Mouse (Mus musculus): ENCODE measurements around the gene Pde4dip. TPM values are rescaled to one million over a fixed set of nuclear protein-coding genes. Genes with fewer than 3 reads are reported as not detected.

The Pde4dip gene
- polyA plus RNA-seq, 1 experiment from 2014 or later = 22.1 TPM

- no peak overlapping the region for H3K9ac ChIP-seq (ENCODE audit: low read depth, low read length)
- no peaks in the 10 kb centered on the region for H3K4me1 ChIP-seq (ENCODE audit: control insufficient read depth, insufficient read depth, low read length)
- 59% methylated on average over 5 of the region's 5 CpGs for WGBS
- no peak for ATAC-seq (ENCODE audit: low FRiP score, low TSS enrichment)
- H3K36me3 ChIP-seq (ENCODE audit: control insufficient read depth, insufficient read depth, low read length) = no peaks in the 10 kb centered on the region
- no peak overlapping the region for H3K4me2 ChIP-seq (replicated peaks; ENCODE audit: low read depth, low read length)
- no peaks in the 10 kb centered on the region for H3K27me3 ChIP-seq (ENCODE audit: control insufficient read depth, insufficient read depth, low read length)
- no peak overlapping the region for H3K27ac ChIP-seq (ENCODE audit: low read depth, low read length)
- no peaks in the 10 kb centered on the region for H3K9me3 ChIP-seq (ENCODE audit: control insufficient read depth, low read length)
- no peak overlapping the region for H3K4me3 ChIP-seq (ENCODE audit: low read length)
These were observed 177.6 kb downstream of the Pde4dip start for GRCm38 (mm10) chr3:97710881-97711280.

- 92% methylated on average over 11 of the region's 11 CpGs for WGBS
- H3K4me3 ChIP-seq (ENCODE audit: low read length) = no peak overlapping the region
- no peak overlapping the region for H3K4me2 ChIP-seq (replicated peaks; ENCODE audit: low read depth, low read length)
- H3K9me3 ChIP-seq (ENCODE audit: control insufficient read depth, low read length) = no peaks in the 10 kb centered on the region
- ATAC-seq (ENCODE audit: low FRiP score, low TSS enrichment) = no peak
- H3K4me1 ChIP-seq (ENCODE audit: control insufficient read depth, insufficient read depth, low read length) = no peaks in the 10 kb centered on the region
- H3K27me3 ChIP-seq (ENCODE audit: control insufficient read depth, insufficient read depth, low read length) = no peaks in the 10 kb centered on the region
- H3K27ac ChIP-seq (ENCODE audit: low read depth, low read length) = no peak overlapping the region
- no peaks in the 10 kb centered on the region for H3K36me3 ChIP-seq (ENCODE audit: control insufficient read depth, insufficient read depth, low read length)
- H3K9ac ChIP-seq (ENCODE audit: low read depth, low read length) = no peak overlapping the region
These were observed 178.4 kb downstream of the Pde4dip start for GRCm38 (mm10) chr3:97710134-97710533.

GRCm38 (mm10) chr3:97706561-97706960 is 181.9 kb downstream of the Pde4dip start:
- ATAC-seq (ENCODE audit: low FRiP score, low TSS enrichment) = no peak
- no peak overlapping the region for H3K4me3 ChIP-seq (ENCODE audit: low read length)
- WGBS = 84% methylated on average over 4 of the region's 4 CpGs

GRCm38 (mm10) chr3:97705508-97705907 is 183.0 kb downstream of the Pde4dip start:
- no peak overlapping the region for H3K27ac ChIP-seq (ENCODE audit: low read depth, low read length)
- WGBS = 84% methylated on average over 3 of the region's 3 CpGs
- no peaks in the 10 kb centered on the region for H3K27me3 ChIP-seq (ENCODE audit: control insufficient read depth, insufficient read depth, low read length)
- H3K9me3 ChIP-seq (ENCODE audit: control insufficient read depth, low read length) = no peaks in the 10 kb centered on the region
- H3K36me3 ChIP-seq (ENCODE audit: control insufficient read depth, insufficient read depth, low read length) = no peaks in the 10 kb centered on the region
- H3K4me3 ChIP-seq (ENCODE audit: low read length) = no peak overlapping the region
- no peak overlapping the region for H3K9ac ChIP-seq (ENCODE audit: low read depth, low read length)
- H3K4me2 ChIP-seq (replicated peaks; ENCODE audit: low read depth, low read length) = no peak overlapping the region
- ATAC-seq (ENCODE audit: low FRiP score, low TSS enrichment) = no peak
- no peaks in the 10 kb centered on the region for H3K4me1 ChIP-seq (ENCODE audit: control insufficient read depth, insufficient read depth, low read length)

More at GRCm38 (mm10) chr3:97706561-97706960, 181.9 kb downstream of the Pde4dip start:
- Histone ChIP-seq H3K9me3 (ENCODE audit: control insufficient read depth, low read length) (no peaks in the 10 kb centered on the region), H3K27me3 (ENCODE audit: control insufficient read depth, insufficient read depth, low read length) (no peaks in the 10 kb centered on the region), H3K36me3 (ENCODE audit: control insufficient read depth, insufficient read depth, low read length) (no peaks in the 10 kb centered on the region), H3K4me1 (ENCODE audit: control insufficient read depth, insufficient read depth, low read length) (no peaks in the 10 kb centered on the region), H3K9ac (ENCODE audit: low read depth, low read length) (no peak overlapping the region), H3K27ac (ENCODE audit: low read depth, low read length) (no peak overlapping the region), H3K4me2 (replicated peaks; ENCODE audit: low read depth, low read length) (no peak overlapping the region)

GRCm38 (mm10) chr3:97702448-97703080 is 185.9 kb downstream of the Pde4dip start:
- H3K27me3 ChIP-seq (ENCODE audit: control insufficient read depth, insufficient read depth, low read length) = no peaks in the 10 kb centered on the region
- no peak overlapping the region for H3K27ac ChIP-seq (ENCODE audit: low read depth, low read length)
- H3K4me3 ChIP-seq (ENCODE audit: low read length) = no peak overlapping the region
- WGBS = 91% methylated on average over 11 of the region's 11 CpGs
- no peak for ATAC-seq (ENCODE audit: low FRiP score, low TSS enrichment)
- no peaks in the 10 kb centered on the region for H3K4me1 ChIP-seq (ENCODE audit: control insufficient read depth, insufficient read depth, low read length)
- no peak overlapping the region for H3K4me2 ChIP-seq (replicated peaks; ENCODE audit: low read depth, low read length)
- H3K9ac ChIP-seq (ENCODE audit: low read depth, low read length) = no peak overlapping the region
- H3K36me3 ChIP-seq (ENCODE audit: control insufficient read depth, insufficient read depth, low read length) = no peaks in the 10 kb centered on the region
- no peaks in the 10 kb centered on the region for H3K9me3 ChIP-seq (ENCODE audit: control insufficient read depth, low read length)

- Histone ChIP-seq H3K36me3 (ENCODE audit: control insufficient read depth, insufficient read depth, low read length) (no peaks in the 10 kb centered on the region), H3K27ac (ENCODE audit: low read depth, low read length) (no peak overlapping the region), H3K4me1 (ENCODE audit: control insufficient read depth, insufficient read depth, low read length) (no peaks in the 10 kb centered on the region), H3K4me2 (replicated peaks; ENCODE audit: low read depth, low read length) (no peak overlapping the region), H3K9me3 (ENCODE audit: control insufficient read depth, low read length) (no peaks in the 10 kb centered on the region), H3K9ac (ENCODE audit: low read depth, low read length) (no peak overlapping the region), H3K27me3 (ENCODE audit: control insufficient read depth, insufficient read depth, low read length) (no peaks in the 10 kb centered on the region), H3K4me3 (ENCODE audit: low read length) (no peak overlapping the region)
- ATAC-seq (ENCODE audit: low FRiP score, low TSS enrichment) = no peak
- 53% methylated on average over 3 of the region's 3 CpGs for WGBS
These were observed 187.3 kb downstream of the Pde4dip start for GRCm38 (mm10) chr3:97701198-97701597.

GRCm38 (mm10) chr3:97699061-97699460 is 189.4 kb downstream of the Pde4dip start:
- Histone ChIP-seq H3K36me3 (ENCODE audit: control insufficient read depth, insufficient read depth, low read length) (no peaks in the 10 kb centered on the region), H3K4me2 (replicated peaks; ENCODE audit: low read depth, low read length) (no peak overlapping the region), H3K9ac (ENCODE audit: low read depth, low read length) (no peak overlapping the region), H3K27me3 (ENCODE audit: control insufficient read depth, insufficient read depth, low read length) (no peaks in the 10 kb centered on the region), H3K4me3 (ENCODE audit: low read length) (no peak overlapping the region), H3K27ac (ENCODE audit: low read depth, low read length) (no peak overlapping the region), H3K9me3 (ENCODE audit: control insufficient read depth, low read length) (no peaks in the 10 kb centered on the region), H3K4me1 (ENCODE audit: control insufficient read depth, insufficient read depth, low read length) (no peaks in the 10 kb centered on the region)
- WGBS = 84% methylated on average over 3 of the region's 3 CpGs
- ATAC-seq (ENCODE audit: low FRiP score, low TSS enrichment) = no peak

- Histone ChIP-seq H3K27me3 (ENCODE audit: control insufficient read depth, insufficient read depth, low read length) (no peaks in the 10 kb centered on the region), H3K36me3 (ENCODE audit: control insufficient read depth, insufficient read depth, low read length) (no peaks in the 10 kb centered on the region), H3K9me3 (ENCODE audit: control insufficient read depth, low read length) (no peaks in the 10 kb centered on the region), H3K4me3 (ENCODE audit: low read length) (no peak overlapping the region), H3K4me1 (ENCODE audit: control insufficient read depth, insufficient read depth, low read length) (no peaks in the 10 kb centered on the region), H3K27ac (ENCODE audit: low read depth, low read length) (no peak overlapping the region), H3K9ac (ENCODE audit: low read depth, low read length) (no peak overlapping the region), H3K4me2 (replicated peaks; ENCODE audit: low read depth, low read length) (no peak overlapping the region)
- ATAC-seq (ENCODE audit: low FRiP score, low TSS enrichment) = no peak
- 53% methylated on average over 9 of the region's 9 CpGs for WGBS
These were observed 191.2 kb downstream of the Pde4dip start for GRCm38 (mm10) chr3:97697291-97697690.

- Histone ChIP-seq H3K4me3 (ENCODE audit: low read length) (no peak overlapping the region), H3K4me2 (replicated peaks; ENCODE audit: low read depth, low read length) (no peak overlapping the region), H3K36me3 (ENCODE audit: control insufficient read depth, insufficient read depth, low read length) (no peaks in the 10 kb centered on the region), H3K27me3 (ENCODE audit: control insufficient read depth, insufficient read depth, low read length) (no peaks in the 10 kb centered on the region), H3K4me1 (ENCODE audit: control insufficient read depth, insufficient read depth, low read length) (no peaks in the 10 kb centered on the region), H3K9me3 (ENCODE audit: control insufficient read depth, low read length) (no peaks in the 10 kb centered on the region), H3K9ac (ENCODE audit: low read depth, low read length) (no peak overlapping the region), H3K27ac (ENCODE audit: low read depth, low read length) (no peak overlapping the region)
- ATAC-seq (ENCODE audit: low FRiP score, low TSS enrichment) = no peak
- WGBS = 85% methylated on average over 9 of the region's 9 CpGs
These were observed 191.6 kb downstream of the Pde4dip start for GRCm38 (mm10) chr3:97696866-97697265.
